Comparison of ENCODE assay signal across 8 mouse cellular contexts in the genomic region with DNA sequence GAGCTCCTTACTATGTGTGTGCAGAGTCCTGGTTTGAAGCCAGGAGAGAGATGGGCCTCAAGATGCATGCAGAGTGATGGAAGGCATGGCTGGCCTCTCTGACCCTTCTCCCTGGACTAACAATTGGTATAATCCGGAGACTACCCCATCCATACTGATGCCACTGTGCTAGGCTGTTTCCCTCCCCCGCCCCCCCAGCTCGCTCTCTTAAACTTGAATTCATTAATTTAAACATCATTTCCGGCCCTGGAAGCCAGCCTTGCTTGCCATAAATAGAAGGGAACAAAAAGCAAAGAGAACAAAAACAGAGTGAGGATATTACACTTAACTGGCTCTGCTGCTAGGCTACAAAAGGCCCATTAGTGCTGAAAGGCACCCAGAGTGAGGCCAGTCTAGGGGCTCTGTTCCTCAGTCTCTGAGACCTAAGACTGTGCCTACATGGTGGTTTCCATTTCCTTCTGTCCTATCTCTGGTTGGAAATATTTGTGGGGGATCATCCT. TPM values are rescaled to one million over a fixed set of nuclear protein-coding genes. Genes with fewer than 3 reads are reported as not detected.
DNase-seq lines count a peak whose midpoint lies in the region; ATAC-seq and TF ChIP-seq lines count a peak whose summit lies in the region.

No protein-coding gene starts in this region.

- H3K9me3 ChIP-seq in forebrain, embryonic 12.5 days = no peaks in the 10 kb centered on the region
- no peaks in the 10 kb centered on the region for H3K9me3 ChIP-seq in hindbrain, postnatal 0 days (ENCODE audit: low read length)
- H3K9me3 ChIP-seq in lung, embryonic 15.5 days = no peaks in the 10 kb centered on the region
- H3K9me3 ChIP-seq in stomach, embryonic 15.5 days = no peaks in the 10 kb centered on the region

- no peak overlapping the region for H3K9ac ChIP-seq in forebrain, embryonic 12.5 days
- H3K9ac ChIP-seq in hindbrain, postnatal 0 days (replicated peaks; ENCODE audit: low read length) = no peak overlapping the region
- no peak overlapping the region for H3K9ac ChIP-seq in lung, embryonic 15.5 days
- no peak overlapping the region for H3K9ac ChIP-seq in stomach, embryonic 15.5 days

- H3K36me3 ChIP-seq in forebrain, embryonic 12.5 days (replicated peaks) = no peaks in the 10 kb centered on the region
- no peaks in the 10 kb centered on the region for H3K36me3 ChIP-seq in hindbrain, postnatal 0 days (ENCODE audit: insufficient read depth, low read length)
- no peaks in the 10 kb centered on the region for H3K36me3 ChIP-seq in lung, embryonic 15.5 days
- no peaks in the 10 kb centered on the region for H3K36me3 ChIP-seq in stomach, embryonic 15.5 days

- ATAC-seq in forebrain, embryonic 12.5 days (ENCODE audit: low FRiP score) = peak; percentile 72
- peak; percentile 77 for ATAC-seq in hindbrain, postnatal 0 days
- ATAC-seq in lung, embryonic 15.5 days (ENCODE audit: borderline replicate concordance, extremely low read depth, low FRiP score, low TSS enrichment) = peak; percentile 70; the same call in 1 of the 2 replicates
- ATAC-seq in stomach, embryonic 15.5 days (ENCODE audit: insufficient read depth, low FRiP score, low read depth) = peak; percentile 56; the same call in 1 of the 2 replicates

- no peak overlapping the region for H3K4me3 ChIP-seq in cerebellum, adult 2 months (replicated peaks; ENCODE audit: insufficient read depth, low read depth, low read length)
- no peak overlapping the region for H3K4me3 ChIP-seq in forebrain, embryonic 12.5 days (replicated peaks)
- no peak overlapping the region for H3K4me3 ChIP-seq in hindbrain, postnatal 0 days (ENCODE audit: low read length)
- no peak overlapping the region for H3K4me3 ChIP-seq in lung, embryonic 15.5 days
- H3K4me3 ChIP-seq in stomach, embryonic 15.5 days (replicated peaks) = no peak overlapping the region

- no peaks in the 10 kb centered on the region for H3K27me3 ChIP-seq in cerebellum, adult 2 months (ENCODE audit: control insufficient read depth, insufficient read depth, low read length)
- H3K27me3 ChIP-seq in forebrain, embryonic 12.5 days = 0 out of 2 replicates have a peak, but pooled peaks cover 3% of the 10 kb centered on the region
- H3K27me3 ChIP-seq in hindbrain, postnatal 0 days (ENCODE audit: insufficient read depth, low read length) = no peaks in the 10 kb centered on the region
- no peaks in the 10 kb centered on the region for H3K27me3 ChIP-seq in lung, embryonic 15.5 days
- no peaks in the 10 kb centered on the region for H3K27me3 ChIP-seq in stomach, embryonic 15.5 days (replicated peaks)

- no peak for TF ChIP-seq POLR2A in cerebellum, adult 2 months (IDR thresholded peaks at IDR 0.05; ENCODE audit: borderline replicate concordance, insufficient read depth, low read length)

- H3K4me2 ChIP-seq in forebrain, embryonic 12.5 days = peak overlapping the region; percentile 27
- 0 out of 2 replicates have a peak overlapping the region, but pooled peaks have one; percentile 7 for H3K4me2 ChIP-seq in hindbrain, postnatal 0 days (ENCODE audit: low read depth, low read length)
- H3K4me2 ChIP-seq in lung, embryonic 15.5 days = peak overlapping the region; percentile 33
- H3K4me2 ChIP-seq in stomach, embryonic 15.5 days = 0 out of 2 replicates have a peak overlapping the region, but pooled peaks have one; percentile 11

- no peak for DNase-seq in cerebellum, adult 2 months
- no peak for DNase-seq in cerebellum, adult 8-10 months
- DNase-seq in hindbrain, postnatal 0 days (ENCODE audit: low spot score) = peak; percentile 54
- DNase-seq in ovary, postnatal 14 days (ENCODE audit: low spot score) = no peak
- DNase-seq in cerebellum, postnatal 14 days = no peak

- no peak for TF ChIP-seq CTCF in cerebellum, adult 2 months (IDR thresholded peaks at IDR 0.05; ENCODE audit: borderline replicate concordance, insufficient read depth, low read depth, low read length)
- no peak for TF ChIP-seq CTCF in hindbrain, postnatal 0 days (IDR thresholded peaks at IDR 0.05; ENCODE audit: low read depth)

- WGBS in cerebellum, adult 2 months = 30% methylated on average over 4 of the region's 4 CpGs
- WGBS in forebrain, embryonic 12.5 days = 19% methylated on average over 4 of the region's 4 CpGs
- 5% methylated on average over 4 of the region's 4 CpGs for WGBS in hindbrain, postnatal 0 days
- 39% methylated on average over 4 of the region's 4 CpGs for WGBS in lung, embryonic 15.5 days
- WGBS in stomach, embryonic 15.5 days = 36% methylated on average over 4 of the region's 4 CpGs

- H3K27ac ChIP-seq in cerebellum, adult 2 months (ENCODE audit: insufficient read depth, low read length) = peak overlapping the region; percentile 82
- peak overlapping the region; percentile 84 for H3K27ac ChIP-seq in forebrain, embryonic 12.5 days
- peak overlapping the region; percentile 79 for H3K27ac ChIP-seq in hindbrain, postnatal 0 days
- peak overlapping the region; percentile 95 for H3K27ac ChIP-seq in lung, embryonic 15.5 days
- H3K27ac ChIP-seq in stomach, embryonic 15.5 days = peak overlapping the region; percentile 81

- peaks cover 45% of the 10 kb centered on the region for H3K4me1 ChIP-seq in cerebellum, adult 2 months (ENCODE audit: control insufficient read depth, insufficient read depth, low read length)
- peaks cover 27% of the 10 kb centered on the region for H3K4me1 ChIP-seq in forebrain, embryonic 12.5 days
- peaks cover 19% of the 10 kb centered on the region; the same call in 1 of the 2 replicates for H3K4me1 ChIP-seq in hindbrain, postnatal 0 days (ENCODE audit: insufficient read depth, low read length)
- peaks cover 31% of the 10 kb centered on the region for H3K4me1 ChIP-seq in lung, embryonic 15.5 days
- H3K4me1 ChIP-seq in stomach, embryonic 15.5 days = peaks cover 35% of the 10 kb centered on the region

RNA-seq across cellular contexts. Expression of a gene that starts 9.0 kb away (rescaled TPM):
- 122 and 132 TPM in 2 replicates for polyA plus RNA-seq in cerebellum, adult 2 months (2012; rRNA removed)
- polyA plus RNA-seq in forebrain, embryonic 12.5 days (2016; fragmentation: Nextera tagmentation; extraction: Ambion mirVana) = 15.5 and 17.9 TPM in 2 replicates
- 87.9 and 99.2 TPM in 2 replicates for total RNA-seq in hindbrain, postnatal 0 days (2014; rRNA removed)
- 14.9 and 16.0 TPM in 2 replicates for polyA plus RNA-seq in hindbrain, postnatal 0 days (2015; fragmentation: Nextera tagmentation; extraction: Ambion mirVana)
- 24.7 and 30.2 TPM in 2 replicates for polyA plus RNA-seq in lung, embryonic 15.5 days (2015; fragmentation: Nextera tagmentation; extraction: Ambion mirVana)
- polyA plus RNA-seq in stomach, embryonic 15.5 days (2015; fragmentation: Nextera tagmentation; extraction: Ambion mirVana) = 27.3 and 29.0 TPM in 2 replicates

RNA-seq across cellular contexts. Expression of a gene that starts 24.6 kb away (rescaled TPM):
- 21.7 and 22.6 TPM in 2 replicates for polyA plus RNA-seq in cerebellum, adult 2 months (2012; rRNA removed)
- polyA plus RNA-seq in forebrain, embryonic 12.5 days (2016; fragmentation: Nextera tagmentation; extraction: Ambion mirVana) = 1.7 and 1.9 TPM in 2 replicates
- total RNA-seq in hindbrain, postnatal 0 days (2014; rRNA removed) = 2.7 and 4.0 TPM in 2 replicates
- polyA plus RNA-seq in hindbrain, postnatal 0 days (2015; fragmentation: Nextera tagmentation; extraction: Ambion mirVana) = 10.6 and 14.7 TPM in 2 replicates
- polyA plus RNA-seq in lung, embryonic 15.5 days (2015; fragmentation: Nextera tagmentation; extraction: Ambion mirVana) = 2.3 and 3.3 TPM in 2 replicates
- polyA plus RNA-seq in stomach, embryonic 15.5 days (2015; fragmentation: Nextera tagmentation; extraction: Ambion mirVana) = 8.3 and 11.6 TPM in 2 replicates

RNA-seq across cellular contexts. Expression of a gene that starts 30.9 kb away (rescaled TPM):
- polyA plus RNA-seq in cerebellum, adult 2 months (2012; rRNA removed) = 197 and 198 TPM in 2 replicates
- polyA plus RNA-seq in forebrain, embryonic 12.5 days (2016; fragmentation: Nextera tagmentation; extraction: Ambion mirVana) = 100 and 103 TPM in 2 replicates
- total RNA-seq in hindbrain, postnatal 0 days (2014; rRNA removed) = 159 and 165 TPM in 2 replicates
- polyA plus RNA-seq in hindbrain, postnatal 0 days (2015; fragmentation: Nextera tagmentation; extraction: Ambion mirVana) = 64.0 and 66.1 TPM in 2 replicates
- polyA plus RNA-seq in lung, embryonic 15.5 days (2015; fragmentation: Nextera tagmentation; extraction: Ambion mirVana) = 96.7 and 106 TPM in 2 replicates
- polyA plus RNA-seq in stomach, embryonic 15.5 days (2015; fragmentation: Nextera tagmentation; extraction: Ambion mirVana) = 82.7 and 84.2 TPM in 2 replicates
